Mouse (Mus musculus) stomach, postnatal 0 days (tissue): ENCODE measurements around the gene Fam89b. TPM values are rescaled to one million over a fixed set of nuclear protein-coding genes. Genes with fewer than 3 reads are reported as not detected.

ENCODE experiments used
- ATAC-seq: fragments of 200-750 bp; cut with Nextera tagmentation; 2 replicates; pipeline ENCODE4 v1.8.0; 2017; ENCODE audit not compliant: low FRiP score, low TSS enrichment
- DNase-seq: peaks from one replicate; pipeline ENCODE4 v3.0.0-alpha.2; 2016; ENCODE audit warnings: low spot score
- H3K27ac ChIP-seq: fragments of 300-500 bp; sonication (generic); replicated peaks from 2 replicates; pipeline ENCODE4 v1.5.1; 2014; ENCODE audit warnings: mild to moderate bottlenecking, control low read depth
- H3K27me3 ChIP-seq: fragments of 300-500 bp; sonication (generic); 2 replicates; pipeline ENCODE4 v1.6.1; 2014; ENCODE audit warnings: low read length; ENCODE audit not compliant: control insufficient read depth, insufficient read depth
- H3K36me3 ChIP-seq: fragments of 300-500 bp; sonication (generic); 2 replicates; pipeline ENCODE4 v1.6.1; 2014; ENCODE audit warnings: low read length, mixed read lengths; ENCODE audit not compliant: control insufficient read depth, insufficient read depth
- H3K4me1 ChIP-seq: fragments of 300-500 bp; sonication (generic); replicated peaks from 2 replicates; pipeline ENCODE4 v1.6.1; 2014; ENCODE audit warnings: antibody characterized with exemption; ENCODE audit not compliant: control insufficient read depth, insufficient read depth
- H3K4me2 ChIP-seq: fragments of 300-500 bp; sonication (generic); replicated peaks from 2 replicates; pipeline ENCODE4 v1.6.1; 2014; ENCODE audit warnings: low read depth, mild to moderate bottlenecking, control low read depth, moderate library complexity
- H3K4me3 ChIP-seq: fragments of 300-500 bp; sonication (generic); 2 replicates; pipeline ENCODE4 v1.5.1; 2014; ENCODE audit warnings: low read depth, low read length, control low read depth
- H3K9ac ChIP-seq: fragments of 300-500 bp; sonication (generic); 2 replicates; pipeline ENCODE4 v1.6.1; 2014; ENCODE audit warnings: mild to moderate bottlenecking, low read length, control low read depth, mixed read lengths
- H3K9me3 ChIP-seq: fragments of 300-500 bp; sonication (generic); 2 replicates; pipeline ENCODE4 v1.6.1; 2016; ENCODE audit warnings: low read length; ENCODE audit not compliant: control insufficient read depth
- CTCF ChIP-seq: IDR thresholded peaks from 2 replicates; pipeline ENCODE4 v1.5.1; 2016; ENCODE audit warnings: antibody characterized with exemption, low read depth, mild to moderate bottlenecking, moderate library complexity
- EP300 ChIP-seq: optimal IDR thresholded peaks from 2 replicates; pipeline ENCODE3; 2016; ENCODE audit warnings: antibody characterized with exemption
- WGBS: fragments of 180-500 bp; shearing (Covaris S2); extraction: QIAGEN DNeasy Blood & Tissue Kit; methylation state at CpG from one replicate; pipeline ENCODE4 v1.1.7; 2014; 5-methylcytosine and 5-hydroxymethylcytosine counted together
- microRNA-seq: library from miRNA; unstranded; fragments of <30 nt; microRNA quantifications from one replicate; pipeline ENCODE4, GENCODE M21; 2016
- polyA plus RNA-seq: library from polyadenylated mRNA; unstranded; fragments of >200 nt; fragmentation: Nextera tagmentation; extraction: Ambion mirVana; gene quantifications from 2 replicates; pipeline ENCODE4 v1.2.1, GENCODE M21; 2015

The Fam89b gene
- polyA plus RNA-seq, 1 experiment from 2014 or later: 51.9 TPM

DNA sequence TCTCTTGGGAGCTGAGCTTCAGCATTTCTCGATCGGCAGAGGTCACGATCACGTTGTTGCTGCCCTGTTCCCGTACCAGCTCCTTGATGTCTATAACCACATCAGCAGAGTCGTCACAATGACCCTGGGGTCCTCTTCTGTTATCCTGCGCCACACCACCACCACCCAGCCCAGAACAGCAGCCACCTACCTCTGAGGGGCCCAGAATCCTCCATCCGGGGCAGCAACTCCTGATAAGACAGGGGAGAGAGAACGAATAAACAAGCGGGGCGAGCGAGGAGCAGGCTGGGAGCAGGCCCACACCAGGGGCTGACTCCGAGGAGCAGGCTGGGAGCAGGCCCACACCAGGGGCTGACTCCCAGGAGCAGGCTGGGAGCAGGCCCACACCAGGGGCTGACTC, 43.0 kb downstream of the Fam89b start:
- Histone ChIP-seq H3K36me3 (peaks cover 24% of the 10 kb centered on the region), H3K4me3 (no peak overlapping the region), H3K27ac (no peak overlapping the region), H3K4me1 (no peaks in the 10 kb centered on the region; the same call in none of the 2 replicates), H3K27me3 (no peaks in the 10 kb centered on the region), H3K9me3 (no peaks in the 10 kb centered on the region), H3K9ac (no peak overlapping the region), H3K4me2 (no peak overlapping the region)
- no peak for ATAC-seq
- no peak for DNase-seq
- no peak for TF ChIP-seq EP300
- no peak for TF ChIP-seq CTCF
- WGBS: 81% methylated on average over 13 of the region's 13 CpGs

DNA sequence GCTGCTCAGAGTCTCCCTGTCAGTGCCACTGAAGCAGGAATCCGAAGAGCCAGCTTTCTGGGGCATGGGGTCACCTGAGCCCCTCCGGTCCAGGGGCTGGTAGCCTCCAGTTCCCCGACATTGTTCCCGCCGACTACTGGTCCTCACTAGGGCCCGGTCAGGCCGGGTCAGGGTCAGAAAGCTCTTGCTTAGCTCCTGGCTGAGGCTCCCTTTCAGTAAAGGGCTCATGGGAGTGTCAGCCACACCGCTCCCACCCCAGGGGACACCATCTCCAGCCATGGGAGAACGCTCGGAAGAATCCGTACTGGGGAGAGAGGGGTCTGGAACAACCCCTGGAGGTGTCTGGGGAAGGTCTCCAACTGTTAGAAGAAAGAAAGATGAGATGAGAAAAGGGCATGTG, 43.6 kb downstream of the Fam89b start:
- TF ChIP-seq CTCF (no peak), EP300 (no peak)
- no peak for DNase-seq
- 96% methylated on average over 11 of the region's 11 CpGs for WGBS
- Histone ChIP-seq H3K4me2 (no peak overlapping the region), H3K9ac (no peak overlapping the region), H3K4me3 (no peak overlapping the region), H3K27ac (no peak overlapping the region), H3K36me3 (peaks cover 24% of the 10 kb centered on the region), H3K27me3 (no peaks in the 10 kb centered on the region), H3K9me3 (no peaks in the 10 kb centered on the region), H3K4me1 (no peaks in the 10 kb centered on the region; the same call in 1 of the 2 replicates)
- no peak for ATAC-seq

DNA sequence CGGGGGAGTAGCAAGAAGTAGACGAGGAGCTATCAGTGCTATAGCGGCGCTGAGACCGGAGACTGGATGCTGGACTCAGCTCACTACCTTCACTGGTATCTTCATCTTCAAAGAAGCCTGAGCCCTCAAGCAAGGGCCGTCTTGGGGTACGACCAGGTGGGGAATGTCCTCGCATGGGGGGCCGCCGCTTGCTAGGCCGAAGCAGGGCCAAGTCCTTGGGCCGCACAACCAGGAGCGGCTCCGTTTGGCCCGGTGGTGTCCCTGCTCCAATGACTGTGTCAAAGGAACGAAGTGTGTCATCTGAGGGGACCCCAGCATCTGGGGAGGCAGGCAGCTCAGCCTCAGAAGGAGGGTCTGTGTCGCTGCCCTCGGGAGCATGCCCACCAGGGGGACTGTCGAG, 44.0 kb downstream of the Fam89b start:
- peaks cover 27% of the 10 kb centered on the region for H3K36me3 ChIP-seq
- no peak overlapping the region for H3K9ac ChIP-seq
- H3K4me1 ChIP-seq: no peaks in the 10 kb centered on the region; the same call in 1 of the 2 replicates
- H3K4me3 ChIP-seq: no peak overlapping the region
- DNase-seq (no peak), ATAC-seq (no peak)
- H3K27ac ChIP-seq: no peak overlapping the region
- no peak overlapping the region for H3K4me2 ChIP-seq
- no peaks in the 10 kb centered on the region for H3K27me3 ChIP-seq
- TF ChIP-seq CTCF: no peak
- H3K9me3 ChIP-seq: no peaks in the 10 kb centered on the region
- 94% methylated on average over 19 of the region's 19 CpGs for WGBS

GRCm38 (mm10) chr19:5684985-5685384, 44.5 kb downstream of the Fam89b start:
- ATAC-seq (no peak), DNase-seq (no peak)
- Histone ChIP-seq H3K4me3 (no peak overlapping the region), H3K36me3 (peaks cover 28% of the 10 kb centered on the region), H3K9me3 (no peaks in the 10 kb centered on the region), H3K9ac (no peak overlapping the region), H3K4me1 (no peaks in the 10 kb centered on the region; the same call in 1 of the 2 replicates), H3K4me2 (no peak overlapping the region), H3K27me3 (no peaks in the 10 kb centered on the region), H3K27ac (no peak overlapping the region)
- WGBS: 94% methylated on average over 13 of the region's 13 CpGs
- no peak for TF ChIP-seq CTCF
- TF ChIP-seq EP300: no peak

GRCm38 (mm10) chr19:5684236-5684635, 45.2 kb downstream of the Fam89b start:
- Histone ChIP-seq H3K9me3 (no peaks in the 10 kb centered on the region), H3K27me3 (no peaks in the 10 kb centered on the region), H3K9ac (no peak overlapping the region), H3K27ac (no peak overlapping the region), H3K36me3 (peaks cover 28% of the 10 kb centered on the region), H3K4me1 (no peaks in the 10 kb centered on the region; the same call in 1 of the 2 replicates), H3K4me2 (no peak overlapping the region), H3K4me3 (no peak overlapping the region)
- ATAC-seq (no peak), DNase-seq (no peak)
- 88% methylated on average over 12 of the region's 12 CpGs for WGBS
- TF ChIP-seq CTCF: no peak
- no peak for TF ChIP-seq EP300

DNA sequence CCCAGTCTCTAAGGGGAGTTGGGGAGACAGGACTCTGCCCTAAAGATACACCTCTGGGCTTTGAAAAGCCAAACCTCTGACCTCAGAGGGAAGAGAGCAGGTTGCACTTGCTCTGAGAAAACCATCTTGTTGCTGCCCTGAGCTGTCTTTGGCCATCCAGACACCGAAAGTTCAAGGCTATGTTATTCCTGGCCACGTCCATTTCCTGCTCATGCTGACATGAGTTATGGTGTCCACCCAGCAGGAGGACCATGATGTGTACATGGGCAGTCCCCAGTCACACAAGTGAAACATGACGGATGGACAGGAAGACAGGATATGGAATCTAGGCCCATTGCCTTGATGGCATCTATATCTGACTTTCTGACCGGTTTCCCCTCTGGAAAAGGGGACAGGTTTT, 49.0 kb downstream of the Fam89b start:
- Histone ChIP-seq H3K27me3 (no peaks in the 10 kb centered on the region), H3K4me2 (no peak overlapping the region), H3K27ac (no peak overlapping the region), H3K4me3 (no peak overlapping the region), H3K9me3 (no peaks in the 10 kb centered on the region), H3K4me1 (no peaks in the 10 kb centered on the region), H3K36me3 (peaks cover 33% of the 10 kb centered on the region), H3K9ac (no peak overlapping the region)
- no peak for TF ChIP-seq EP300
- no peak for TF ChIP-seq CTCF
- DNase-seq (no peak), ATAC-seq (no peak)
- 86% methylated on average over 4 of the region's 4 CpGs for WGBS

Small RNA genes within 50 kb of the gene (microRNA-seq; reads per million reads assigned to microRNA genes)
- not detected for gene Mir6987

Other genes with a start within 250 kb of the Fam89b start
- gene Mus81, start 241.3 kb downstream of the Fam89b start, polyA plus RNA-seq: 18.4 and 18.5 TPM in 2 replicates
- 1,281 and 1,389 TPM in 2 replicates for gene Cfl1, start 239.2 kb downstream of the Fam89b start, polyA plus RNA-seq
- gene 1700020D05Rik, start 225.9 kb downstream of the Fam89b start, polyA plus RNA-seq: not detected in 2 replicates
- gene Snx32, start 219.1 kb downstream of the Fam89b start, polyA plus RNA-seq: 2.8 and 3.8 TPM in 2 replicates
- 26.6 and 28.2 TPM in 2 replicates for gene Ovol1, start 169.0 kb downstream of the Fam89b start, polyA plus RNA-seq
- 4.7 and 5.7 TPM in 2 replicates for gene Ap5b1, start 161.6 kb downstream of the Fam89b start, polyA plus RNA-seq
- gene Rnaseh2c, start 127.8 kb downstream of the Fam89b start, polyA plus RNA-seq: 57.3 and 64.7 TPM in 2 replicates
- 31.8 and 37.9 TPM in 2 replicates for gene Kat5, start 119.4 kb downstream of the Fam89b start, polyA plus RNA-seq
- gene Rela, start 92.2 kb downstream of the Fam89b start, polyA plus RNA-seq: 28.7 and 35.2 TPM in 2 replicates
- gene Sipa1, start 65.9 kb downstream of the Fam89b start, polyA plus RNA-seq: 8.0 and 11.5 TPM in 2 replicates
- 14.0 and 16.5 TPM in 2 replicates for gene Map3k11, start 40.9 kb downstream of the Fam89b start, polyA plus RNA-seq
- 6.5 and 7.9 TPM in 2 replicates for gene Pcnx3, start 40.7 kb downstream of the Fam89b start, polyA plus RNA-seq
- 8.4 and 9.5 TPM in 2 replicates for gene Kcnk7, start 25.3 kb downstream of the Fam89b start, polyA plus RNA-seq
- gene Ehbp1l1, start 3.3 kb downstream of the Fam89b start, polyA plus RNA-seq: 28.0 and 29.5 TPM in 2 replicates
- gene Ltbp3, start 11.3 kb upstream of the Fam89b start, polyA plus RNA-seq: 15.7 and 26.9 TPM in 2 replicates
- 38.1 and 40.9 TPM in 2 replicates for gene Scyl1, start 41.8 kb upstream of the Fam89b start, polyA plus RNA-seq
- 13.8 and 18.8 TPM in 2 replicates for gene Frmd8, start 145.6 kb upstream of the Fam89b start, polyA plus RNA-seq
- 2.9 and 3.2 TPM in 2 replicates for gene Slc25a45, start 148.2 kb upstream of the Fam89b start, polyA plus RNA-seq
- gene Tigd3, start 164.5 kb upstream of the Fam89b start, polyA plus RNA-seq: 0.77 and 1.0 TPM in 2 replicates
- gene Dpf2, start 183.4 kb upstream of the Fam89b start, polyA plus RNA-seq: 47.0 and 54.9 TPM in 2 replicates
- 7.9 and 8.1 TPM in 2 replicates for gene Cdc42ep2, start 195.2 kb upstream of the Fam89b start, polyA plus RNA-seq
- gene Pola2, start 234.5 kb upstream of the Fam89b start, polyA plus RNA-seq: 20.4 and 21.2 TPM in 2 replicates